Mouse (Mus musculus) spleen, adult 2 months (tissue): ENCODE measurements around the gene Asf1a. TPM values are rescaled to one million over a fixed set of nuclear protein-coding genes. Genes with fewer than 3 reads are reported as not detected.
"Not testable (repeated sequence)": the region's sequence is repeated elsewhere in the genome, so short reads cannot be mapped to it uniquely, and the experiment has no call there.

ENCODE experiments used
- DNase-seq, 2 experiments: peaks; one replicate each; pipeline versions ENCODE4 v3.0.0 to v3.0.0-alpha.2; 2012 to 2021; ENCODE audit warnings: low spot score in 2 of 2, low read depth in 1 of 2
- H3K27ac ChIP-seq: fragments of 200-500 bp; 2 replicates; pipeline ENCODE4 v1.5.1; 2012; ENCODE audit warnings: low read length, inconsistent platforms; ENCODE audit not compliant: insufficient read depth
- H3K27me3 ChIP-seq: fragments of 200-500 bp; 2 replicates; pipeline ENCODE4 v1.6.1; 2012; ENCODE audit warnings: mild to moderate bottlenecking, moderate library complexity, low read length, inconsistent platforms; ENCODE audit not compliant: control insufficient read depth, insufficient read depth
- H3K36me3 ChIP-seq: fragments of 200-500 bp; 2 replicates; pipeline ENCODE4 v1.6.1; 2012; ENCODE audit warnings: mild to moderate bottlenecking, low read length, inconsistent platforms; ENCODE audit not compliant: control insufficient read depth, insufficient read depth
- H3K4me1 ChIP-seq: fragments of 200-500 bp; 2 replicates; pipeline ENCODE4 v1.6.1; 2011; ENCODE audit warnings: inconsistent platforms; ENCODE audit not compliant: control insufficient read depth, insufficient read depth, insufficient read length
- H3K4me3 ChIP-seq: fragments of 200-500 bp; 2 replicates; pipeline ENCODE4 v1.5.1; 2011; ENCODE audit warnings: mild to moderate bottlenecking, inconsistent platforms; ENCODE audit not compliant: insufficient read depth, insufficient read length; ENCODE audit errors: extremely low read depth
- CTCF ChIP-seq: fragments of 200-500 bp; IDR thresholded peaks from 2 replicates; pipeline ENCODE4 v1.5.1; 2011; ENCODE audit warnings: mild to moderate bottlenecking, inconsistent platforms; ENCODE audit not compliant: insufficient read depth, insufficient read length, insufficient replicate concordance; ENCODE audit errors: extremely low read depth
- POLR2A ChIP-seq: fragments of 200-500 bp; IDR thresholded peaks from 2 replicates; pipeline ENCODE4 v1.6.1; 2011; ENCODE audit warnings: low read depth, low read length, inconsistent platforms
- WGBS: fragments of 180-500 bp; shearing (Covaris S2); methylation state at CpG from one replicate; pipeline ENCODE4 v1.1.7; 2018; 5-methylcytosine and 5-hydroxymethylcytosine counted together
- polyA plus RNA-seq: library from polyadenylated mRNA; depleted of rRNA; stranded (reverse); fragments of >200 nt; gene quantifications from 2 replicates; pipeline ENCODE4 v1.2.3, GENCODE M21; 2012

The Asf1a gene
- polyA plus RNA-seq, 1 experiment = 2.4 TPM

DNA sequence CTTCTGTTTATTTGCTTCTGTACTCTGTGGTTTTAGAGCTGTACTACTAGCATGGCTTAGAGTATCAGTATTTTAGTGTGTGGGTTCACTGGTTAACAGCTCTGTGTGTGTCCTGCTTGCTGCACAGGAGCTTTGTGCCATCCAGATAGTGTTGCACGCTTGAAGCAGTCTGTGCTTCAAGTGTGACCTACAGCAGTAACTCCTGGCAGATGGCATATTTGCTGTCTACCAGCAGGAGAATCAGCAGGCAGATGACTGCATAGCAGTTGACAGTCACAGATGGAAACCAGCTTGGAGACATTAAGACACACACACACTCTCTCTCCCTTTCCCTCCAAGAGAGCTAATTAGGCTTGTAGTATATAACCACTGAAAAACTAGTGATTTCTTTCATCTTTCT, 15.6 kb downstream of the Asf1a start:
- Histone ChIP-seq H3K4me3 (no peak overlapping the region), H3K36me3 (peaks cover 25% of the 10 kb centered on the region), H3K27ac (no peak overlapping the region), H3K27me3 (no peaks in the 10 kb centered on the region), H3K4me1 (peaks cover 2% of the 10 kb centered on the region; the same call in 1 of the 2 replicates)
- TF ChIP-seq POLR2A = no peak
- TF ChIP-seq CTCF = no peak
- no peak for DNase-seq
- WGBS = 85% methylated on average over 1 of the region's 1 CpGs

DNA sequence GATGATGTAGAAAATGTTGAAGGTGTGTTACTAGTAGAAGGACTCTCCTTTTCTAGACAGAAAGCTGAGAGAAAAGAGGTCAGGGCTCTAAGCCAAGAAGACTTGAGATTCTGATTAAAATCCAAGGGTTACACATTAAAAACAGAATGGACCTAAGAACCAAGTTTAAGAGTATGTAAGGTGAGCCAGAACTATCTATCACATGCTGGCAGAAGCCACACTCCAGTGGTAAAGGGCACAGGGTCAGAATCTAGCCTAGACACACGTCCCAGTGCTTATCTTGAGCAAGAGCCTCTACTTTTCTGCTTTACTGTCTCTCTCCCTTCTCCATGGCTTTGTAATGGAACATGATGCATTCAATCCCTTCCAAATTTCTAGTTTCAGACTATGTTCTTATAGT, 17.4 kb downstream of the Asf1a start:
- Histone ChIP-seq H3K36me3 (peaks cover 17% of the 10 kb centered on the region), H3K4me3 (no peak overlapping the region), H3K27ac (no peak overlapping the region), H3K4me1 (peaks cover 2% of the 10 kb centered on the region; the same call in 1 of the 2 replicates), H3K27me3 (no peaks in the 10 kb centered on the region)
- no peak for DNase-seq
- TF ChIP-seq CTCF = no peak
- TF ChIP-seq POLR2A = no peak
- WGBS = 84% methylated on average over 1 of the region's 1 CpGs

DNA sequence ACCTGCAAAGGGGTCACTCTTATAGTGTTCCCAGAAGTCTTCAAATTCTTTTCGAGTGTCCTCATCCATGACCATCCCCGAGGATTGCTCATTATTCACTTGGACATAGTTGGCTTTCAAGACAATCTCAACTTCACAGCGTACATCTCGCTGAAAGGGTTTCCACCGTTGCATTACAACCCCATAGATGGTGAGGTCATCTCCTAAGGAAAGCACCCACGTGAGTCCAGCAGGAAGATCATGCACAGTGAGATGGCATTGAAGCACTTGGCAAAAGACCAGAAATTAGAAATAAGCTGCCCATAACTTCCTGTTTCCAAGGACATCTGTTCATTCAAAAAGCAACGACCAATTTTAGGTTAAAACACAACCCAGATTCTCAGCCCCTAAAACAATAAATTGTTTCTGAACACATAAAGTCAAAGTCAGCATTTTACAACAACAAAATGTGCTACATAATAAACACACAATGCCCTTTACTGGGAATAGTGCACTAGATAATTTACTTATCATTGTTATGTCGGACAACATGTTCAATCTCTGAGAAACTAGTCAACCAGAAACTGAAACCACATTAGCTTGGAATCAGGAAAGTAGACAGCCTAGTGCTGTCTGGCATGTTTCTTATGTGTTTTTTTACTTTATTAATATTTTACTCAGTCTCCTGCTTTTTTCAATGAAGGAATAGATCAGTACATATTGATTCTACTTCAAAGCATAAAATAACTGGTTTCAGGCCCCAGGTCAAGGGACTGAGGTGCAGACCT, 19.5 kb downstream of the Asf1a start:
- WGBS = 45% methylated on average over 8 of the region's 8 CpGs
- TF ChIP-seq POLR2A = no peak
- no peak for TF ChIP-seq CTCF
- Histone ChIP-seq H3K27me3 (no peaks in the 10 kb centered on the region), H3K27ac (no peak overlapping the region), H3K4me3 (no peak overlapping the region), H3K4me1 (peaks cover 2% of the 10 kb centered on the region; the same call in 1 of the 2 replicates), H3K36me3 (peaks cover 16% of the 10 kb centered on the region)
- peak in 1 of 2 experiments; percentile 5 for DNase-seq

DNA sequence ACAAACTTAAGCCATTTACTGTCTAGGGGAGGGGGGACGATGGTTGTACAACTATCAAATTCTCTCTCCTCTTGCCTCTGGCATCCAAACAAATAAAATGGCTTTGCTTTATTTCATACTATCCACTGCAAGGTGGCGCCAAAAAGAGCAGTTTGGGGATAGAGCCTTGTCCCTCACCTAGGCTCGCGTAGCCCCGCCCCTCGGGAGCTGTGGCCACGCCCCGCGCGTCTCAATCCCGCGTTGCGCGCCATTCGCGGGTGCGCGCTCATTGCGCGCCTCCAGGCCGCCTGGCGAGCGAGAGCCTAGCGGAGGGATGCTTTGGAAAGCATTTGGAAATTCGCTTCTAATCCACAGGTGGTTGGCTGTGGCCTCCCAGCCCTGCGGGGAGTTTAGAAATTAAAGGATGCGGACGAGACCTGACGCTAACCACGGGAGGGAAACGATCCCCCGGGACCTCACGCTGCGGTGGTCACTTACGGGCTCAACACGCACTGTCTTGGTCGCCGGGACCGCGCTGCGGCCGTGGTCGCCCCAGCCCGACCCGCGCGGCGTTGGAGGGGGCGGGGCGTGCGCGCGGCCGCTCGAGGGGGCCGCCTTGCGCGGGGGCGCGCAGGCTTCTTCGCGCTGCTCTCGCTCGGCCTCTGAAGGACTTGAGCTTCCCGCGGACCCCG, 32.8 kb downstream of the Asf1a start:
- H3K4me3 ChIP-seq = peak overlapping the region; percentile 96
- H3K27me3 ChIP-seq = no peaks in the 10 kb centered on the region
- H3K36me3 ChIP-seq = peaks cover 8% of the 10 kb centered on the region
- peak; percentile 80 to 91 for DNase-seq
- no peaks in the 10 kb centered on the region; the same call in 1 of the 2 replicates for H3K4me1 ChIP-seq
- TF ChIP-seq POLR2A = peak; percentile 36; the same call in 1 of the 2 replicates
- TF ChIP-seq CTCF = no peak
- H3K27ac ChIP-seq = peak overlapping the region; percentile 89
- WGBS = under 1% methylated on average over 67 of the region's 67 CpGs

DNA sequence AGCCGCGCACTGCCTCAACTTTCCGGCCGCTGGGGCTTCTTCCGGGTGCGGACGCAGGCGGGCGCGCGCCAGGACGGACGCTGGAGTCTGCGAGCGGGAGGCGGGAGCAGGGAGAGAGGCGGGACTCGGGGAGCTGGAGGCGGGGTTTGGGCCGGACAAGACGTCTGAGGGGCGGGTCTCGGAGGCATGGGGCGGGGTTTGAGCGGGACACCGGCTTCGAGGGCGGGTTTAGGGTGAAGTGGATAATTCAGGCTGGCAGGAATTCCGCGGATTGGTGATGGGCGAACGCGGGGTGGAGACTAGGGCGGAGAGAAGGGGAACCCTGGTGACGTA, 33.3 kb downstream of the Asf1a start:
- H3K4me1 ChIP-seq = no peaks in the 10 kb centered on the region; the same call in 1 of the 2 replicates
- H3K27ac ChIP-seq = peak overlapping the region; percentile 89
- peak overlapping the region; percentile 96 for H3K4me3 ChIP-seq
- TF ChIP-seq POLR2A (peak; percentile 44; the same call in 1 of the 2 replicates), CTCF (no peak)
- H3K36me3 ChIP-seq = peaks cover 4% of the 10 kb centered on the region; the same call in 1 of the 2 replicates
- under 1% methylated on average over 35 of the region's 35 CpGs for WGBS
- peak; percentile 88 to 92 for DNase-seq
- H3K27me3 ChIP-seq = no peaks in the 10 kb centered on the region

DNA sequence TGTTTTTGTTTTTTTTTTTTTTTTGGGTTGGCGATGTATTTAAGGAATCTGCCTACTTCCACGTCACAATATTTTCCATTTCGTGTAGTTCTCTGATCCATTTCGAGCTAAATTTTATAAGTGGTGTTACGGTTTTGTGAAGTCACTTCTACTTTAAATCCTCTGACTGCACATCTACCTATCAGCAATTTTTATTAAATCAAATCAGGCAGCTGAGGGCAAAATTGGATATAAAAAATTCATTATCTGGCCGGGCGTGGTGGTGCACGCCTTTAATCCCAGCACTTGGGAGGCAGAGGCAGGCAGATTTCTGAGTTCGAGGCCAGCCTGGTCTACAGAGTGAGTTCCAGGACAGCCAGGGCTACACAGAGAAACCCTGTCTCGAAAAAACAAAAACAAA, 33.8 kb downstream of the Asf1a start, which contains the start of gene Mcm9:
Mcm9 (minus strand) TSS at position 101 of the 400 bp plus-strand sequence.
- H3K36me3 ChIP-seq, DNase-seq, H3K4me1 ChIP-seq, H3K27me3 ChIP-seq: not testable (repeated sequence)
- Histone ChIP-seq H3K27ac (peak within 1 kb of the TSS; percentile 89), H3K4me3 (peak within 1 kb of the TSS; percentile 96)
- 48% methylated on average over 10 of the region's 10 CpGs for WGBS

DNA sequence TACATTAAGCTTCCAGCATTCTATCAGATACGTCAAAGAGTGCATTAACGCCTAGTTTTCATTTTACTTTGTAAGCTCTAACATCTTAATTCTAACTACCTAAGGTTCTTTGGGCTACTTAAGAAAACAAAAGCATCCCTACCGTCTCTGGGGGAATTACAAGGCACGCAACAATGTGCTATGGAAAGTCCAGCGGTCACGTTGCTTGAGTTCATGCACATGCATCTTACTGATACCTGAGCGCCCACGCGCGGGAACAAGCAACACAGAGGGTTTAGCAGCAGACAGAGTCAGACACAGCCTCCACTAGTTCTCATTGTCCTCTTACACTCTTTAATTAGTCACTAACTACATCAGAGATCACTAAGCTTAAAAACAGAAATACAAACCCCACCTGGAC, 37.6 kb downstream of the Asf1a start:
- Histone ChIP-seq H3K4me3 (no peak overlapping the region), H3K36me3 (no peaks in the 10 kb centered on the region), H3K27me3 (no peaks in the 10 kb centered on the region), H3K27ac (no peak overlapping the region), H3K4me1 (no peaks in the 10 kb centered on the region; the same call in 1 of the 2 replicates)
- WGBS = 91% methylated on average over 10 of the region's 10 CpGs
- TF ChIP-seq POLR2A (no peak), CTCF (no peak)
- no peak for DNase-seq
